Mouse (Mus musculus) heart, embryonic 13.5 days (tissue): ENCODE measurements at regions not wholly inside any gene's neighbourhood (a gene's known extent, or its start where the extent isn't known, plus 50 kb on each side); places are given as distances from the start of the nearest gene placed in this dataset.

Experiments used
- ATAC-seq: fragments of 200-750 bp; cut with Nextera tagmentation; 2 replicates; pipeline ENCODE4 v1.8.0; 2017; ENCODE audit warnings: moderate TSS enrichment; ENCODE audit not compliant: insufficient number of reproducible peaks, low FRiP score, low TSS enrichment; ENCODE audit errors: extremely low read depth
- H3K27ac ChIP-seq: fragments of 300-500 bp; sonication (generic); replicated peaks from 2 replicates; pipeline ENCODE4 v1.5.1; 2015; ENCODE audit warnings: moderate library complexity, mild to moderate bottlenecking, inconsistent platforms
- H3K27me3 ChIP-seq: fragments of 300-500 bp; sonication (generic); replicated peaks from 2 replicates; pipeline ENCODE4 v1.6.1; 2015; ENCODE audit warnings: mild to moderate bottlenecking, inconsistent platforms
- H3K36me3 ChIP-seq: fragments of 300-500 bp; sonication (generic); 2 replicates; pipeline ENCODE4 v1.6.1; 2015; ENCODE audit warnings: mild to moderate bottlenecking, inconsistent platforms
- H3K4me1 ChIP-seq: fragments of 300-500 bp; sonication (generic); 2 replicates; pipeline ENCODE4 v1.6.1; 2015; ENCODE audit warnings: inconsistent platforms
- H3K4me2 ChIP-seq: fragments of 300-500 bp; sonication (generic); 2 replicates; pipeline ENCODE4 v1.6.1; 2015; ENCODE audit warnings: inconsistent platforms, mild to moderate bottlenecking, moderate library complexity
- H3K4me3 ChIP-seq: fragments of 300-500 bp; sonication (generic); 2 replicates; pipeline ENCODE4 v1.5.1; 2015; ENCODE audit warnings: moderate library complexity, mild to moderate bottlenecking, inconsistent platforms
- H3K9ac ChIP-seq: fragments of 300-500 bp; sonication (generic); 2 replicates; pipeline ENCODE4 v1.6.1; 2015; ENCODE audit warnings: inconsistent platforms, mild to moderate bottlenecking, moderate library complexity
- H3K9me3 ChIP-seq: fragments of 300-500 bp; sonication (generic); 2 replicates; pipeline ENCODE4 v1.6.1; 2016; ENCODE audit warnings: inconsistent platforms
- WGBS: fragments of 180-500 bp; shearing (Covaris S2); methylation state at CpG from one replicate; pipeline ENCODE4 v1.1.7; 2015; ENCODE audit warnings: mixed read lengths; 5-methylcytosine and 5-hydroxymethylcytosine counted together

GRCm38 (mm10) chr3:56397851-56398496 lies 214.5 kb upstream of the Nbea start:
- no peaks in the 10 kb centered on the region for H3K9me3 ChIP-seq
- WGBS: 75% methylated on average over 4 of the region's 4 CpGs
- no peak for ATAC-seq

GRCm38 (mm10) chr3:56393134-56393533 lies 209.6 kb upstream of the Nbea start:
- WGBS: 78% methylated on average over 5 of the region's 5 CpGs
- Histone ChIP-seq H3K27ac (no peak overlapping the region), H3K9ac (no peak overlapping the region), H3K36me3 (no peaks in the 10 kb centered on the region), H3K4me2 (no peak overlapping the region), H3K9me3 (no peaks in the 10 kb centered on the region), H3K4me1 (no peaks in the 10 kb centered on the region), H3K27me3 (no peaks in the 10 kb centered on the region), H3K4me3 (no peak overlapping the region)
- ATAC-seq: no peak

More at GRCm38 (mm10) chr3:56397851-56398496, 214.5 kb upstream of the Nbea start:
- H3K4me2 ChIP-seq: no peak overlapping the region
- H3K27me3 ChIP-seq: no peaks in the 10 kb centered on the region
- H3K4me1 ChIP-seq: no peaks in the 10 kb centered on the region
- H3K36me3 ChIP-seq: no peaks in the 10 kb centered on the region
- no peak overlapping the region for H3K27ac ChIP-seq
- no peak overlapping the region for H3K4me3 ChIP-seq
- no peak overlapping the region for H3K9ac ChIP-seq

GRCm38 (mm10) chr3:56380316-56380715 lies 196.8 kb upstream of the Nbea start:
- no peak overlapping the region for H3K4me2 ChIP-seq
- H3K36me3 ChIP-seq: no peaks in the 10 kb centered on the region
- no peak overlapping the region for H3K9ac ChIP-seq

GRCm38 (mm10) chr3:56379500-56379899 lies 196.0 kb upstream of the Nbea start:
- Histone ChIP-seq H3K9ac (no peak overlapping the region), H3K4me3 (no peak overlapping the region), H3K4me2 (no peak overlapping the region), H3K9me3 (no peaks in the 10 kb centered on the region), H3K4me1 (no peaks in the 10 kb centered on the region), H3K27ac (no peak overlapping the region), H3K27me3 (no peaks in the 10 kb centered on the region), H3K36me3 (no peaks in the 10 kb centered on the region)
- ATAC-seq: no peak
- 72% methylated on average over 3 of the region's 3 CpGs for WGBS

More at GRCm38 (mm10) chr3:56380316-56380715, 196.8 kb upstream of the Nbea start:
- H3K9me3 ChIP-seq: no peaks in the 10 kb centered on the region
- H3K27ac ChIP-seq: no peak overlapping the region
- ATAC-seq: no peak
- H3K27me3 ChIP-seq: no peaks in the 10 kb centered on the region
- H3K4me3 ChIP-seq: no peak overlapping the region
- H3K4me1 ChIP-seq: no peaks in the 10 kb centered on the region

GRCm38 (mm10) chr3:56362543-56362942 lies 179.0 kb upstream of the Nbea start:
- no peaks in the 10 kb centered on the region for H3K9me3 ChIP-seq
- no peaks in the 10 kb centered on the region for H3K36me3 ChIP-seq
- no peaks in the 10 kb centered on the region for H3K4me1 ChIP-seq
- WGBS: 78% methylated on average over 2 of the region's 2 CpGs
- H3K9ac ChIP-seq: no peak overlapping the region
- no peak overlapping the region for H3K27ac ChIP-seq
- no peak overlapping the region for H3K4me2 ChIP-seq
- H3K27me3 ChIP-seq: no peaks in the 10 kb centered on the region
- ATAC-seq: no peak
- no peak overlapping the region for H3K4me3 ChIP-seq

GRCm38 (mm10) chr3:56357035-56357701 lies 173.7 kb upstream of the Nbea start:
- 63% methylated on average over 6 of the region's 6 CpGs for WGBS
- H3K36me3 ChIP-seq: no peaks in the 10 kb centered on the region

GRCm38 (mm10) chr3:56356163-56356882 lies 172.8 kb upstream of the Nbea start:
- WGBS: 84% methylated on average over 5 of the region's 5 CpGs
- no peak overlapping the region for H3K4me2 ChIP-seq
- no peak overlapping the region for H3K9ac ChIP-seq
- no peak overlapping the region for H3K4me3 ChIP-seq
- no peaks in the 10 kb centered on the region for H3K4me1 ChIP-seq
- H3K9me3 ChIP-seq: no peaks in the 10 kb centered on the region
- ATAC-seq: no peak
- no peak overlapping the region for H3K27ac ChIP-seq
- no peaks in the 10 kb centered on the region for H3K27me3 ChIP-seq
- no peaks in the 10 kb centered on the region for H3K36me3 ChIP-seq

More at GRCm38 (mm10) chr3:56357035-56357701, 173.7 kb upstream of the Nbea start:
- no peak for ATAC-seq
- no peaks in the 10 kb centered on the region for H3K4me1 ChIP-seq
- no peaks in the 10 kb centered on the region for H3K27me3 ChIP-seq
- H3K4me3 ChIP-seq: no peak overlapping the region
- no peak overlapping the region for H3K9ac ChIP-seq
- H3K9me3 ChIP-seq: no peaks in the 10 kb centered on the region
- no peak overlapping the region for H3K4me2 ChIP-seq
- no peak overlapping the region for H3K27ac ChIP-seq
